ENCODE assay signal across 14 mouse cellular contexts in genomic region chr7:3707568-3708413, GRCm38 (mm10). TPM values are rescaled to one million over a fixed set of nuclear protein-coding genes. Genes with fewer than 3 reads are reported as not detected.
DNase-seq lines count a peak whose midpoint lies in the region; ATAC-seq and TF ChIP-seq lines count a peak whose summit lies in the region.
"Had no signal": no experiment of that assay in that cellular context is flagged by ENCODE, and none has a peak within 500 bp of the region (broad histone marks: within the 10 kb centered on the region; RNA-seq: fewer than 3 reads in every experiment).

No protein-coding gene starts in this region.

- TF ChIP-seq RAD21 in CH12.LX (IDR thresholded peaks at IDR 0.05; ENCODE audit: low read depth, low read length): no peak

- no peaks in the 10 kb centered on the region for H3K9me3 ChIP-seq in hindbrain, embryonic 10.5 days
- no peaks in the 10 kb centered on the region for H3K9me3 ChIP-seq in hindbrain, embryonic 12.5 days (replicated peaks)
- H3K9me3 ChIP-seq in CH12.LX (replicated peaks; ENCODE audit: low read length): no peaks in the 10 kb centered on the region
- no peaks in the 10 kb centered on the region for H3K9me3 ChIP-seq in liver, embryonic 14.5 days (ENCODE audit: control insufficient read depth, low read length)
- no peaks in the 10 kb centered on the region for H3K9me3 ChIP-seq in midbrain, embryonic 14.5 days (ENCODE audit: control insufficient read depth, low read length)
- H3K9me3 ChIP-seq: forebrain, embryonic 12.5 days; heart, embryonic 15.5 days; lung, embryonic 15.5 days had no signal

- H3K9ac ChIP-seq in hindbrain, embryonic 12.5 days: no peak overlapping the region
- no peak overlapping the region for H3K9ac ChIP-seq in CH12.LX (ENCODE audit: insufficient read depth, low read depth)
- no peak overlapping the region for H3K9ac ChIP-seq in liver, embryonic 14.5 days (replicated peaks)
- no peak overlapping the region for H3K9ac ChIP-seq in midbrain, embryonic 14.5 days (replicated peaks; ENCODE audit: low read length)
- H3K9ac ChIP-seq: forebrain, embryonic 12.5 days; heart, embryonic 15.5 days; lung, embryonic 15.5 days had no signal

- H3K79me2 ChIP-seq in CH12.LX (replicated peaks; ENCODE audit: control insufficient read depth, extremely low read depth, insufficient read depth, poor library complexity, severe bottlenecking): peaks cover 30% of the 10 kb centered on the region

- H3K36me3 ChIP-seq in hindbrain, embryonic 10.5 days: peaks cover 41% of the 10 kb centered on the region
- peaks cover 17% of the 10 kb centered on the region for H3K36me3 ChIP-seq in hindbrain, embryonic 12.5 days
- peaks cover 31 to 36% of the 10 kb centered on the region in 2 experiments for H3K36me3 ChIP-seq in CH12.LX (replicated peaks in 1 of 2; ENCODE audit: control insufficient read depth in 1 of 2, insufficient read depth in 1 of 2, low read length in 1 of 2)
- peaks cover 32% of the 10 kb centered on the region for H3K36me3 ChIP-seq in liver, embryonic 14.5 days (replicated peaks; ENCODE audit: control insufficient read depth, insufficient read depth, low read depth)
- H3K36me3 ChIP-seq in midbrain, embryonic 14.5 days (ENCODE audit: control insufficient read depth, insufficient read depth, low read length): peaks cover 32% of the 10 kb centered on the region

- H3K4me2 ChIP-seq in hindbrain, embryonic 12.5 days (replicated peaks): no peak overlapping the region
- H3K4me2 ChIP-seq in CH12.LX (ENCODE audit: insufficient read depth, low read depth, poor library complexity, severe bottlenecking): no peak overlapping the region
- H3K4me2 ChIP-seq in liver, embryonic 14.5 days (ENCODE audit: low read depth): no peak overlapping the region
- no peak overlapping the region for H3K4me2 ChIP-seq in midbrain, embryonic 14.5 days (ENCODE audit: low read length)
- H3K4me2 ChIP-seq: heart, embryonic 15.5 days; lung, embryonic 15.5 days; midbrain, embryonic 11.5 days had no signal

- no peak overlapping the region for H3K27ac ChIP-seq in hindbrain, embryonic 10.5 days
- no peak overlapping the region for H3K27ac ChIP-seq in hindbrain, embryonic 12.5 days
- H3K27ac ChIP-seq in CH12.LX (ENCODE audit: insufficient read depth, low read depth): no peak overlapping the region
- no peak overlapping the region for H3K27ac ChIP-seq in liver, embryonic 14.5 days
- no peak overlapping the region for H3K27ac ChIP-seq in midbrain, embryonic 14.5 days (replicated peaks; ENCODE audit: low read depth, low read length)
- H3K27ac ChIP-seq: forebrain, embryonic 12.5 days; heart, embryonic 15.5 days; hindbrain, postnatal 0 days had no signal

- H3K4me3 ChIP-seq in hindbrain, embryonic 10.5 days: no peak overlapping the region
- H3K4me3 ChIP-seq in hindbrain, embryonic 12.5 days: no peak overlapping the region
- no peak overlapping the region for H3K4me3 ChIP-seq in CH12.LX (replicated peaks in 1 of 3; ENCODE audit: low read depth in 2 of 3, low read length in 2 of 3, poor library complexity in 1 of 3)
- no peak overlapping the region for H3K4me3 ChIP-seq in liver, embryonic 14.5 days (ENCODE audit: insufficient read depth in 1 of 2, low read depth in 2 of 2, low read length in 2 of 2)
- no peak overlapping the region for H3K4me3 ChIP-seq in midbrain, embryonic 14.5 days (replicated peaks; ENCODE audit: low read depth, low read length)
- H3K4me3 ChIP-seq: forebrain, embryonic 12.5 days; heart, embryonic 15.5 days; lung, embryonic 15.5 days had no signal

- TF ChIP-seq EP300 in CH12.LX (IDR thresholded peaks at IDR 0.05; ENCODE audit: low read length): no peak
- TF ChIP-seq EP300 in liver, embryonic 14.5 days (IDR thresholded peaks at IDR 0.05; ENCODE audit: low read depth): no peak

- in situ Hi-C loops in CH12.LX (cut with MboI; ENCODE audit: low pct_ligation_motif_present, low pct_unique_long_range_greater_than_20kb, low sequenced_read_pairs): no loop called here

- no peak; a peak in 1 of 4 replicates for TF ChIP-seq CTCF in CH12.LX (conservative IDR thresholded peaks at IDR 0.05 in 1 of 2, IDR thresholded peaks at IDR 0.05 in 1 of 2; ENCODE audit: low read depth in 2 of 2, low read length in 2 of 2)
- no peak for TF ChIP-seq CTCF in liver, embryonic 14.5 days (IDR thresholded peaks at IDR 0.05; ENCODE audit: low read depth)

- peaks cover 27% of the 10 kb centered on the region for H3K4me1 ChIP-seq in hindbrain, embryonic 10.5 days (replicated peaks)
- peaks cover 15% of the 10 kb centered on the region for H3K4me1 ChIP-seq in hindbrain, embryonic 12.5 days
- peaks cover 10 to 43% of the 10 kb centered on the region in 2 experiments for H3K4me1 ChIP-seq in CH12.LX (ENCODE audit: control insufficient read depth in 1 of 2, insufficient read depth in 2 of 2)
- H3K4me1 ChIP-seq in liver, embryonic 14.5 days (replicated peaks; ENCODE audit: control insufficient read depth in 2 of 2, insufficient read depth in 2 of 2, low read length in 1 of 2): peaks cover 5 to 10% of the 10 kb centered on the region in 2 experiments; a peak in 2 of 4 replicates
- H3K4me1 ChIP-seq in midbrain, embryonic 14.5 days (ENCODE audit: control insufficient read depth, insufficient read depth, low read length): peaks cover 13% of the 10 kb centered on the region

- peak; percentile 88 for TF ChIP-seq POLR2A in CH12.LX (IDR thresholded peaks at IDR 0.05; ENCODE audit: low read depth, low read length)

- dilution Hi-C loops in CH12.LX (cut with MboI; ENCODE audit: extremely low pct_ligation_motif_present, extremely low pct_unique_long_range_greater_than_20kb, low sequenced_read_pairs): no loop called here

- WGBS in hindbrain, embryonic 10.5 days: 23% methylated on average over 7 of the region's 7 CpGs
- WGBS in hindbrain, embryonic 12.5 days: 22% methylated on average over 7 of the region's 7 CpGs
- 18% methylated on average over 7 of the region's 7 CpGs for WGBS in liver, embryonic 14.5 days (ENCODE audit: insufficient replicate concordance)
- 30% methylated on average over 7 of the region's 7 CpGs for WGBS in midbrain, embryonic 14.5 days

- peak; percentile 33 for DNase-seq in hindbrain, embryonic 10.5 days (ENCODE audit: low spot score)
- peak; percentile 67 for DNase-seq in CH12.LX (ENCODE audit: extremely low read depth)
- peak; percentile 42 for DNase-seq in embryo, embryonic 10.5 days (ENCODE audit: low spot score)
- DNase-seq in liver, embryonic 14.5 days (ENCODE audit: low read depth in 3 of 3, low spot score in 3 of 3): no peak
- no peak for DNase-seq in midbrain, embryonic 14.5 days
- no peak for DNase-seq in spleen, postnatal 14 days (ENCODE audit: low spot score in 2 of 2)
- DNase-seq in thymus, postnatal 4 days: no peak
- DNase-seq: right cerebral cortex, adult 18-20 months had no signal

- H3K27me3 ChIP-seq in hindbrain, embryonic 10.5 days (ENCODE audit: insufficient read depth, poor library complexity, severe bottlenecking): no peaks in the 10 kb centered on the region
- H3K27me3 ChIP-seq in hindbrain, embryonic 12.5 days: no peaks in the 10 kb centered on the region
- no peaks in the 10 kb centered on the region for H3K27me3 ChIP-seq in CH12.LX (replicated peaks)
- no peaks in the 10 kb centered on the region for H3K27me3 ChIP-seq in liver, embryonic 14.5 days (ENCODE audit: control insufficient read depth, insufficient read depth, low read length)
- no peaks in the 10 kb centered on the region for H3K27me3 ChIP-seq in midbrain, embryonic 14.5 days (ENCODE audit: control insufficient read depth, insufficient read depth, low read length)
- H3K27me3 ChIP-seq: forebrain, embryonic 12.5 days; heart, embryonic 15.5 days; lung, embryonic 15.5 days had no signal

- no peak for ATAC-seq in hindbrain, embryonic 12.5 days (ENCODE audit: low FRiP score)
- peak; percentile 4; the same call in 1 of the 2 replicates for ATAC-seq in liver, embryonic 14.5 days (ENCODE audit: insufficient read depth)
- ATAC-seq in midbrain, embryonic 14.5 days (ENCODE audit: low FRiP score, low TSS enrichment): no peak
- ATAC-seq: hindbrain, postnatal 0 days had no signal

RNA-seq across cellular contexts. Expression of gene Rps9, which starts 4.0 kb away (rescaled TPM):
- polyA plus RNA-seq in hindbrain, embryonic 10.5 days (2016; fragmentation: Nextera tagmentation; extraction: Ambion mirVana): 1,151 and 1,302 TPM in 2 replicates
- 989 and 1,031 TPM in 2 replicates for polyA plus RNA-seq in hindbrain, embryonic 12.5 days (2016; fragmentation: Nextera tagmentation; extraction: Ambion mirVana)
- total RNA-seq in CH12.LX (2012; rRNA removed) (3,983 and 4,060 TPM in 2 replicates), CH12.LX (2014; rRNA removed) (5,460 and 5,555 TPM in 2 replicates)
- polyA plus RNA-seq in CH12.LX (2012; ENCODE audit: insufficient read length, low read depth): 2,959 and 3,329 TPM in 2 replicates
- 680 and 1,914 TPM in 2 replicates for polyA plus RNA-seq in liver, embryonic 14.5 days (2012; rRNA removed)
- 960 and 985 TPM in 2 replicates for polyA plus RNA-seq in liver, embryonic 14.5 days (2014; fragmentation: Nextera tagmentation; extraction: Ambion mirVana)
- polyA plus RNA-seq in midbrain, embryonic 14.5 days (2014; fragmentation: Nextera tagmentation; extraction: Ambion mirVana): 857 and 868 TPM in 2 replicates

RNA-seq across cellular contexts. Expression of gene Pirb, which starts 12.4 kb away (rescaled TPM):
- 0.07 and 0.38 TPM in 2 replicates for polyA plus RNA-seq in hindbrain, embryonic 10.5 days (2016; fragmentation: Nextera tagmentation; extraction: Ambion mirVana)
- 0.19 and 0.30 TPM in 2 replicates for polyA plus RNA-seq in hindbrain, embryonic 12.5 days (2016; fragmentation: Nextera tagmentation; extraction: Ambion mirVana)
- total RNA-seq in CH12.LX (2012; rRNA removed) (1.7 and 2.8 TPM in 2 replicates), CH12.LX (2014; rRNA removed) (4.2 and 5.0 TPM in 2 replicates)
- polyA plus RNA-seq in CH12.LX (2012; ENCODE audit: insufficient read length, low read depth): 9.0 and 10.7 TPM in 2 replicates
- polyA plus RNA-seq in liver, embryonic 14.5 days (2012; rRNA removed): 1.6 TPM in 2 replicates
- polyA plus RNA-seq in liver, embryonic 14.5 days (2014; fragmentation: Nextera tagmentation; extraction: Ambion mirVana): 1.8 and 2.2 TPM in 2 replicates
- polyA plus RNA-seq in midbrain, embryonic 14.5 days (2014; fragmentation: Nextera tagmentation; extraction: Ambion mirVana): 0.11 and 0.34 TPM in 2 replicates

RNA-seq across cellular contexts. Expression of gene Mboat7, which starts 14.5 kb away (rescaled TPM):
- polyA plus RNA-seq in hindbrain, embryonic 10.5 days (2016; fragmentation: Nextera tagmentation; extraction: Ambion mirVana): 38.9 and 39.2 TPM in 2 replicates
- polyA plus RNA-seq in hindbrain, embryonic 12.5 days (2016; fragmentation: Nextera tagmentation; extraction: Ambion mirVana): 50.8 and 57.4 TPM in 2 replicates
- total RNA-seq in CH12.LX (2012; rRNA removed): 21.7 and 22.3 TPM in 2 replicates
- total RNA-seq in CH12.LX (2014; rRNA removed): 18.4 and 19.4 TPM in 2 replicates
- polyA plus RNA-seq in CH12.LX (2012; ENCODE audit: insufficient read length, low read depth): 36.4 and 41.2 TPM in 2 replicates
- polyA plus RNA-seq in liver, embryonic 14.5 days (2012; rRNA removed): 10.3 and 11.6 TPM in 2 replicates
- polyA plus RNA-seq in liver, embryonic 14.5 days (2014; fragmentation: Nextera tagmentation; extraction: Ambion mirVana): 11.5 and 13.0 TPM in 2 replicates
- polyA plus RNA-seq in midbrain, embryonic 14.5 days (2014; fragmentation: Nextera tagmentation; extraction: Ambion mirVana): 70.6 and 70.7 TPM in 2 replicates

RNA-seq across cellular contexts. Expression of gene Tsen34, which starts 15.1 kb away (rescaled TPM):
- 269 and 282 TPM in 2 replicates for polyA plus RNA-seq in hindbrain, embryonic 10.5 days (2016; fragmentation: Nextera tagmentation; extraction: Ambion mirVana)
- 217 and 228 TPM in 2 replicates for polyA plus RNA-seq in hindbrain, embryonic 12.5 days (2016; fragmentation: Nextera tagmentation; extraction: Ambion mirVana)
- total RNA-seq in CH12.LX (2012; rRNA removed): 39.0 and 40.2 TPM in 2 replicates
- total RNA-seq in CH12.LX (2014; rRNA removed): 26.9 and 34.8 TPM in 2 replicates
- 23.1 and 24.3 TPM in 2 replicates for polyA plus RNA-seq in CH12.LX (2012; ENCODE audit: insufficient read length, low read depth)
- 22.8 and 25.3 TPM in 2 replicates for polyA plus RNA-seq in liver, embryonic 14.5 days (2012; rRNA removed)
- 34.4 and 34.6 TPM in 2 replicates for polyA plus RNA-seq in liver, embryonic 14.5 days (2014; fragmentation: Nextera tagmentation; extraction: Ambion mirVana)
- 232 and 277 TPM in 2 replicates for polyA plus RNA-seq in midbrain, embryonic 14.5 days (2014; fragmentation: Nextera tagmentation; extraction: Ambion mirVana)

RNA-seq across cellular contexts. Expression of gene Tmc4, which starts 30.4 kb away (rescaled TPM):
- 3.5 and 5.8 TPM in 2 replicates for polyA plus RNA-seq in hindbrain, embryonic 10.5 days (2016; fragmentation: Nextera tagmentation; extraction: Ambion mirVana)
- 5.5 and 6.7 TPM in 2 replicates for polyA plus RNA-seq in hindbrain, embryonic 12.5 days (2016; fragmentation: Nextera tagmentation; extraction: Ambion mirVana)
- total RNA-seq in CH12.LX (2012; rRNA removed): 1.8 and 1.9 TPM in 2 replicates
- 0.56 and 1.9 TPM in 2 replicates for total RNA-seq in CH12.LX (2014; rRNA removed)
- 4.0 and 4.6 TPM in 2 replicates for polyA plus RNA-seq in CH12.LX (2012; ENCODE audit: insufficient read length, low read depth)
- polyA plus RNA-seq in liver, embryonic 14.5 days (2012; rRNA removed): 5.5 and 7.6 TPM in 2 replicates
- polyA plus RNA-seq in liver, embryonic 14.5 days (2014; fragmentation: Nextera tagmentation; extraction: Ambion mirVana): 5.7 and 6.7 TPM in 2 replicates
- polyA plus RNA-seq in midbrain, embryonic 14.5 days (2014; fragmentation: Nextera tagmentation; extraction: Ambion mirVana): 3.0 and 3.2 TPM in 2 replicates

Comparison
In these comparisons a context has a peak if more than half of its experiments do, and no peak if none do; other contexts are left out.
1. DNase-seq: peak in hindbrain, embryonic 10.5 days (single experiment), CH12.LX (single experiment) and embryo, embryonic 10.5 days (single experiment); none in liver, embryonic 14.5 days (0 of 3), midbrain, embryonic 14.5 days (single experiment), spleen, postnatal 14 days (0 of 2) and thymus, postnatal 4 days (single experiment).